Mouse (Mus musculus) hindbrain, embryonic 11.5 days (tissue): ENCODE data around the gene C5ar2. TPM values are rescaled to one million over a fixed set of nuclear protein-coding genes. Genes with fewer than 3 reads are reported as not detected.

Source experiments
- ATAC-seq: fragments of 200-750 bp; cut with Nextera tagmentation; 2 replicates; pipeline ENCODE4 v1.8.0; 2017; ENCODE audit warnings: mild to moderate bottlenecking, moderate TSS enrichment, moderate library complexity; ENCODE audit not compliant: low FRiP score
- DNase-seq: peaks from one replicate; pipeline ENCODE4 v3.0.0-alpha.2; 2015; ENCODE audit warnings: low spot score
- H3K27ac ChIP-seq: fragments of 300-500 bp; sonication (generic); 2 replicates; pipeline ENCODE4 v1.5.1; 2014; ENCODE audit warnings: mild to moderate bottlenecking, low read depth, low read length
- H3K27me3 ChIP-seq: fragments of 300-500 bp; sonication (generic); 2 replicates; pipeline ENCODE4 v1.6.1; 2014; ENCODE audit warnings: mild to moderate bottlenecking, low read length, moderate library complexity, mixed read lengths; ENCODE audit not compliant: control insufficient read depth, insufficient read depth
- H3K36me3 ChIP-seq: fragments of 300-500 bp; sonication (generic); 2 replicates; pipeline ENCODE4 v1.6.1; 2014; ENCODE audit warnings: mild to moderate bottlenecking, low read length, moderate library complexity, mixed read lengths; ENCODE audit not compliant: control insufficient read depth, insufficient read depth
- H3K4me1 ChIP-seq: fragments of 300-500 bp; sonication (generic); replicated peaks from 2 replicates; pipeline ENCODE4 v1.6.1; 2014; ENCODE audit warnings: low read length, mixed read lengths; ENCODE audit not compliant: control insufficient read depth, insufficient read depth
- H3K4me2 ChIP-seq: fragments of 300-500 bp; sonication (generic); replicated peaks from 2 replicates; pipeline ENCODE4 v1.6.1; 2014; ENCODE audit warnings: mild to moderate bottlenecking, low read depth, low read length
- H3K4me3 ChIP-seq: fragments of 300-500 bp; sonication (generic); 2 replicates; pipeline ENCODE4 v1.5.1; 2014; ENCODE audit warnings: low read depth, low read length
- H3K9ac ChIP-seq: fragments of 300-500 bp; sonication (generic); 2 replicates; pipeline ENCODE4 v1.6.1; 2014; ENCODE audit warnings: low read depth, low read length
- H3K9me3 ChIP-seq: fragments of 300-500 bp; sonication (generic); 2 replicates; pipeline ENCODE4 v1.6.1; 2016; ENCODE audit warnings: low read length; ENCODE audit not compliant: control insufficient read depth
- WGBS: fragments of 180-500 bp; shearing (Covaris S2); extraction: QIAGEN DNeasy Blood & Tissue Kit; methylation state at CpG from one replicate; pipeline ENCODE4 v1.1.7; 2014; 5-methylcytosine and 5-hydroxymethylcytosine counted together
- polyA plus RNA-seq: library from polyadenylated mRNA; unstranded; fragments of >200 nt; fragmentation: Nextera tagmentation; extraction: Ambion mirVana; gene quantifications from 2 replicates; pipeline ENCODE4 v1.2.1, GENCODE M21; 2014

Gene C5ar2
- polyA plus RNA-seq, 1 experiment from 2014 or later, result 0.11 TPM

- Histone ChIP-seq H3K36me3 (0 out of 2 replicates have a peak, but pooled peaks cover 4% of the 10 kb centered on the region), H3K4me1 (no peaks in the 10 kb centered on the region), H3K9me3 (no peaks in the 10 kb centered on the region), H3K4me3 (no peak overlapping the region), H3K4me2 (no peak overlapping the region), H3K27ac (no peak overlapping the region), H3K27me3 (no peaks in the 10 kb centered on the region), H3K9ac (no peak overlapping the region)
- DNase-seq, result no peak
- no peak for ATAC-seq
- 77% methylated on average over 12 of the region's 12 CpGs for WGBS
Measured at GRCm38 (mm10) chr7:16210862-16211365, 33.0 kb downstream of the C5ar2 start.

- Histone ChIP-seq H3K9ac (no peak overlapping the region), H3K36me3 (0 out of 2 replicates have a peak, but pooled peaks cover 3% of the 10 kb centered on the region), H3K9me3 (no peaks in the 10 kb centered on the region), H3K4me3 (no peak overlapping the region), H3K4me1 (no peaks in the 10 kb centered on the region), H3K27me3 (no peaks in the 10 kb centered on the region), H3K4me2 (no peak overlapping the region), H3K27ac (no peak overlapping the region)
- no peak for DNase-seq
- no peak for ATAC-seq
- 89% methylated on average over 21 of the region's 21 CpGs for WGBS
Measured at GRCm38 (mm10) chr7:16208781-16209665, 34.9 kb downstream of the C5ar2 start.

- H3K4me2 ChIP-seq, result no peak overlapping the region
- H3K27ac ChIP-seq, result no peak overlapping the region
- 0 out of 2 replicates have a peak, but pooled peaks cover 3% of the 10 kb centered on the region for H3K36me3 ChIP-seq
- no peak overlapping the region for H3K4me3 ChIP-seq
- ATAC-seq, result no peak
- H3K9me3 ChIP-seq, result no peaks in the 10 kb centered on the region
- no peaks in the 10 kb centered on the region for H3K4me1 ChIP-seq
- H3K9ac ChIP-seq, result no peak overlapping the region
- no peaks in the 10 kb centered on the region for H3K27me3 ChIP-seq
- no peak for DNase-seq
- WGBS, result 85% methylated on average over 10 of the region's 10 CpGs
Measured at GRCm38 (mm10) chr7:16207496-16207895, 36.5 kb downstream of the C5ar2 start.

- ATAC-seq, result no peak
- no peak overlapping the region for H3K27ac ChIP-seq
- no peak overlapping the region for H3K4me3 ChIP-seq
- no peaks in the 10 kb centered on the region for H3K4me1 ChIP-seq
- DNase-seq, result no peak
- no peak overlapping the region for H3K9ac ChIP-seq
- H3K4me2 ChIP-seq, result no peak overlapping the region
- WGBS, result 86% methylated on average over 7 of the region's 7 CpGs
- no peaks in the 10 kb centered on the region for H3K27me3 ChIP-seq
- H3K36me3 ChIP-seq, result 0 out of 2 replicates have a peak, but pooled peaks cover 3% of the 10 kb centered on the region
- H3K9me3 ChIP-seq, result no peaks in the 10 kb centered on the region
Measured at GRCm38 (mm10) chr7:16207076-16207475, 36.9 kb downstream of the C5ar2 start.

GRCm38 (mm10) chr7:16204791-16205190 is 39.2 kb downstream of the C5ar2 start:
- H3K9me3 ChIP-seq, result no peaks in the 10 kb centered on the region
- DNase-seq (no peak), ATAC-seq (no peak)
- H3K4me1 ChIP-seq, result no peaks in the 10 kb centered on the region
- no peak overlapping the region for H3K4me3 ChIP-seq
- H3K9ac ChIP-seq, result no peak overlapping the region
- no peaks in the 10 kb centered on the region for H3K27me3 ChIP-seq
- no peak overlapping the region for H3K27ac ChIP-seq
- 0 out of 2 replicates have a peak, but pooled peaks cover 3% of the 10 kb centered on the region for H3K36me3 ChIP-seq
- 79% methylated on average over 8 of the region's 9 CpGs for WGBS
- no peak overlapping the region for H3K4me2 ChIP-seq

- no peaks in the 10 kb centered on the region for H3K4me1 ChIP-seq
- no peak for DNase-seq
- no peak overlapping the region for H3K4me3 ChIP-seq
- H3K9ac ChIP-seq, result no peak overlapping the region
- H3K9me3 ChIP-seq, result no peaks in the 10 kb centered on the region
- H3K27ac ChIP-seq, result no peak overlapping the region
- H3K27me3 ChIP-seq, result no peaks in the 10 kb centered on the region
- ATAC-seq, result no peak
- 91% methylated on average over 13 of the region's 13 CpGs for WGBS
- 0 out of 2 replicates have a peak, but pooled peaks cover 3% of the 10 kb centered on the region for H3K36me3 ChIP-seq
- H3K4me2 ChIP-seq, result no peak overlapping the region
Measured at GRCm38 (mm10) chr7:16203505-16203903, 40.5 kb downstream of the C5ar2 start.

GRCm38 (mm10) chr7:16202756-16203504 is 41.0 kb downstream of the C5ar2 start:
- no peaks in the 10 kb centered on the region for H3K4me1 ChIP-seq
- 81% methylated on average over 15 of the region's 15 CpGs for WGBS
- H3K4me3 ChIP-seq, result no peak overlapping the region
- H3K27ac ChIP-seq, result no peak overlapping the region
- no peak overlapping the region for H3K4me2 ChIP-seq
- no peaks in the 10 kb centered on the region for H3K9me3 ChIP-seq
- no peak for DNase-seq
- H3K9ac ChIP-seq, result no peak overlapping the region
- ATAC-seq, result no peak
- 0 out of 2 replicates have a peak, but pooled peaks cover 3% of the 10 kb centered on the region for H3K36me3 ChIP-seq
- H3K27me3 ChIP-seq, result no peaks in the 10 kb centered on the region

GRCm38 (mm10) chr7:16201136-16201535 is 42.8 kb downstream of the C5ar2 start:
- no peaks in the 10 kb centered on the region for H3K9me3 ChIP-seq
- no peak overlapping the region for H3K4me3 ChIP-seq
- DNase-seq (no peak), ATAC-seq (no peak)
- H3K27me3 ChIP-seq, result no peaks in the 10 kb centered on the region
- 0 out of 2 replicates have a peak, but pooled peaks cover 3% of the 10 kb centered on the region for H3K36me3 ChIP-seq
- H3K27ac ChIP-seq, result no peak overlapping the region
- H3K9ac ChIP-seq, result no peak overlapping the region
- 87% methylated on average over 6 of the region's 6 CpGs for WGBS
- no peak overlapping the region for H3K4me2 ChIP-seq
- no peaks in the 10 kb centered on the region for H3K4me1 ChIP-seq
